Mouse (Mus musculus) c-Kit-positive CD71-positive TER-119-positive erythroid progenitor cells, embryonic 14.5 days (primary cell): Measurements from ENCODE around the gene Vps4b.
"Not testable (repeated sequence)": the region's sequence is repeated elsewhere in the genome, so short reads cannot be mapped to it uniquely, and the experiment has no call there.

Experiments used
- DNase-seq: peaks from one replicate; pipeline ENCODE4 v3.0.0-alpha.2; 2013; ENCODE audit warnings: low spot score

Gene Vps4b

DNA sequence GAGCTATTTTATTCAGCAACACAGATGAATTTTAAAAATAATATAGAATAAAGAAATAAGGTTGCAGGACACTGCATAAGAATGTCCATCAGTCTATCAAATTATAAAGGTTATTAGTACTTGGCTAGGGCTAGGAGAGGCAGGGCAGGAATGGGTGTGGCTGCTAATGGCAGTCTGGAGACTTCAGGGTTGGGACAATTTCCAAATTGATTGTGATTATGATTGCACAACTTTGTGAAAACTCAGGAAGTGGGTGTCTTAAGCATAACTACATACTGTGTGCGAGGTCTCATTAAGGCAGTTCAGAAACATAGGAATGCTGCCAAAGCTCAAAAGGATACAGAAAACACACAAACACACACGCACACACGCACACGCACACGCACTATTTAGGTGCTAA is 44.5 kb downstream of the Vps4b start:
- no peak for DNase-seq

DNA sequence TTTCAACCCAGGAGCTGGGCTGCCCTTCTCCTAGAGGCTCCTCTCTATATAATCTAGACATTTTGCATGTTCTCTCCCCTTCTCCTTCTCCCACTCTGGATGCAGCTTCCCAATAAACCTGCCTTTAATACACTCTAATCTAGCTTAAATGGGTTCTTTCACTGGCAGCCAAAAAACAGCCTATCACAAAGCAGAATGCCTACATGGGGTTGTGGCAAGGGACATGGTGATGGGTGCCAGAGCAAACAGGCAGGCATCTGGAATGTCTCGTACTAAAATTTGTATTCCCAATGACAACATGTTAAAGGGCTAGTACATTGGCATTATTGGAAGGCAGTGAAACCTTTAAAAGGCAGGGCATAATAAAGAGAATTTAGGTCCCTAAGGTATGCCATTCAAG is 45.9 kb downstream of the Vps4b start:
- no peak for DNase-seq

DNA sequence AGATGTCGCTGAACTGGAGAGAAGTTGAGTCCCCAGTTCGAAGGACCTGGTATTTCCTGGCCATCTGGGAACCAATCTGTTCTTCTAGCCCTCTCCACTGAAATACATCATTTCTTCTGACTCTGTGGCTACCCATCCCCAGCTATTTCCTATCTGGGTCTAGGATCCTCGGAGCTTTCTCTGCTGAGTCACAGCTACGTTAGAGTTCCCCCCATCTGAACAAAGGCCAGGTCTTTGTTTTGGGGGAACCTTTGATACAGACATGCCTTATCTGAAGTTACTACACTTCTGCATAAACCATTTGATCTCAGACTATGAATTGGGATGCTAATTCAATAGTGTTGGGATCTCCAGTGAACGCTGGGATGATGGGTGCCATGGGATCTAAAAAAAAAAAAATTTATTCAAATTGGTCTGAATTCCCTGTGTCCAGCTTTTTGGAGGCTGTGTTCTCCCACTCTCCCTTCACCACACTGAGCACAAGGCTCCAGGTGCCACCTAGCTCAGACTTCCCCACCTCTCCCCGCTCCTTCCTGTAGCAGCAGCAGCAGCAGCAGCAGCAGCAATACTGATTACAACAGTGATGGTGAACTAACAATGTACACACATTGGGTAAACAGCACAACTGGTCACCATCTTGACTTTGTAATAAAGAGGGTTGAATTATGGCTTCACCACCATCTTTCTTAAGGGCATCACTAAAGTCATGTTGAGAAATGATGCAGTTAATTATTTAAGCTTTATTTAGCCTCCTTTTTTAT is 47.8 kb downstream of the Vps4b start:
- no peak for DNase-seq

DNA sequence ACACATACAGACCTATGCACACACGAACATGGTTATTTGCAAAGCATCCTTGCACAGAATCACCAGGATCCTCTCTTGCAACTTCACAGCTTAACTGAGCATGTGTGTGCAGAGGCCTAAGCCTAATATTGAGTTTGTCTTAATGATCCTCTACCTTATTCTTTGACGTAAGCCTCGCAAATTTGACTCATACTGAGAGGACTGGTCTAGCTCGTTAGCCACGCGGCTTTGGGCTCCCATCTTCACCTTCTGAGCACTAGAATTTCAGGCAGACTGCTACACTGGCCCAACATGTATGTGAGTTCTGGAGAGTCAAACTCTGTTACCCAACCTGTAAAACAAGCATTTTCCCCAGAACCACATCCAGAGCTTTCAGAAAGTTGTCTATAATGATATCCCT is 53.5 kb downstream of the Vps4b start:
- no peak for DNase-seq

DNA sequence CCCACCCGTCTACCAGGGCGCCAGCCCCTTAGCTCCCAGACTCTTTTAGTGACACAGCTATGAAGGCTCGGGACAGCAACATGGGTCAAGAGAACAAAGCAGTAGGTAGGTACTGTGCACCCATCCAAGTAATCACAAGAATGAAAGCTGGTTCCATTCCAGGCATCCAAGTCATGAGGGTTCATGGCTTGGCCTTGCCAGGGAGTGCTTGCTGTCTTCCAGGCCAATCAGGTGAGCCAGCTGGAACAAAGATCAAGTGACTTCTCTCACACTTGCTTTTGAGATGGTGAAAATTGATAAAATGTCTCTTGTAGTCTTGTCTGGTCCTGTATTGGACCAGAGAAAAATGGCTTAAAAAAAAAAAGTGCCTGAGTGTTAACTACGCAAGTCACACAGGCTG is 55.8 kb downstream of the Vps4b start:
- DNase-seq: no peak

DNA sequence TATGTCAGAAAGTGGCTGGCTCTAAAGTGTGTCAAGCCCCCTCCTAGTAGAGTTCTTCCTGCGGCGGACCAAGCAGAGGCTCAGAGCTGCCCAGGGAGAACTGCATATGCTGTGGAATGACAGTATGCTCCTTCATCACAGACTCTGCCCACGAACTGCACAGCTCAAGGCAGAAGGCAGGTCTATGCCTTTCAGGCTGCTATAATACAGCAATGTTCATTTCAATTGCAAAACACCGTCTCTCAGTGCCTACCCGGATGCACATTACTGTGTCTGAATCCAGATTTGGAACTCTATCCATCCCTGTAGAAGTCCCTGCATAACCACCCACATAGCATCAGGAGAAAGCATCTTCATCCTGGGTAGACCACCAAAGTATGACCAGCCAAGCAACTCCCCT is 56.7 kb downstream of the Vps4b start:
- no peak for DNase-seq

DNA sequence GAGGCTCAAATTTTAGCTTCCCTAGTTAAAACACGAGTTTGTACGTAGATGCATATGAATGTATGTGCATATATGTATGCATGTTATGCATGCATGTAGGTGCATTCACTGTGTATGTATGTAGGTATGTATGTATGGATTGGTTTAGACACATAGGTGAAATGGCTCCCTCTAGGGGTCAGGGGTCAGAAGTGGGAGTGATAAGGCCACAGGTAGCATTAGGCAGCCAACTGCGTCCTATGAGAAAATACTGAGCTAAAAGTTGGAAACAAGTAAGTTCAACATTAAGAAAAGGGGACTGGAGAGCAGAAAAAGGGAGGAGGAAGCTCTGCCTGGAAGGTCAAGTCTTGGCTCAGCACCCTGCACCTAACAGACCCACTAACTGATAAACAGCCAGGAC is 58.4 kb downstream of the Vps4b start:
- DNase-seq: no peak

DNA sequence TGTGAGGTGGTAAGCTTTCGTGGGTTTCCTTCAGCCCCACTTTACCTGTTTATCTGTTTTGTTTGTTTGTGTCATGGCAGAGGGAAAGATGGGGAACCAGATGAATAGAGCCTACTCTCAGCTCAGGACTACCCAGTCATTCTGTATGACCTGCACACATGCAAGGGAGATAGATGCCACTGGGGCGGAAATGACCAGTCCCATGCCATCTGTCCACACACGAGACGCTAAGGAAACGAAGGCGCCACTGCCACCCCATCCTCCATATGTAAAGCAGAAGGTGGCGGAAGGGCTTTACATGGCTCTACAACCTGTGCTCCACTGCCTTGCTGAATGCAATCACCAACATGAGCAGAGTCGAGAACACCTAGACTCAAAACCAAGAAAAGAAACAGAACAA is 60.3 kb downstream of the Vps4b start:
- DNase-seq: no peak

DNA sequence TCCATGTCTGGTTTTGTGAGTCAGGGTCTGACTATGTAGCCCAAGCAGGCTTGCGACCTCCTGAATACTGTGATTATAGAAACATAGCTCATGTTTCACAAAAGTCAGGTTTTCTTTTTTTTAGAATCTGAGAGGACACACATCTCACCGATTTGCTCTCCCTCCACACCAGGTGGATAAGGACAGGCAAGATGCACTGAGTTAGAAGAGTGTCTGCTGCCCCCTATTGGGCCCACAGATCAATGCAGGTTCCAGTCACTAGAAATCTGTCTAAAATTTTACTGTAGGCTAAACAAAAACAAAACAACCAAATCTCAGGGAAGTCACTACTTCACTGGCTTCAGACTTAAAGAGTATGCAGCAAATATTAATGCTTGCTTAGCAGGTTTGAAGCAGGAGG is 60.9 kb downstream of the Vps4b start:
- DNase-seq: no peak

DNA sequence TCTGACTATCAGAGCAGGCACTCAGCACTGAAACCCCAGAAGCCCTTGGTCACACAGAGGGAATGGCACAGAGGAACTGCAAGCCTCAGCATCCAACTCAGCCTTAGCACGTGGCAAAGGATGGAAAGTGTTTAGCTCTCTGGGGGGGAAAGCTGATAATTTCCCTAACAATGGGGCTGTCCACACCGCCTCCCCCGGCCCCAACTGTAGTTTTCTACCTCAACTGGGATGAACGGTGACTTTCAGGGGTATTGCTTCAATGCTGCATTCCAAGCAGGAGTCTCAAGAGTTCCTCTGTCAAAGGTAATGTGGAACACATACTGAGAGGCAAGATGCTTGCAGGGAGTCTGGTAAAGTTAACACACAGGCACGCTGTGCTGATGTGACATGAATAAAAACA is 74.5 kb downstream of the Vps4b start:
- no peak for DNase-seq

DNA sequence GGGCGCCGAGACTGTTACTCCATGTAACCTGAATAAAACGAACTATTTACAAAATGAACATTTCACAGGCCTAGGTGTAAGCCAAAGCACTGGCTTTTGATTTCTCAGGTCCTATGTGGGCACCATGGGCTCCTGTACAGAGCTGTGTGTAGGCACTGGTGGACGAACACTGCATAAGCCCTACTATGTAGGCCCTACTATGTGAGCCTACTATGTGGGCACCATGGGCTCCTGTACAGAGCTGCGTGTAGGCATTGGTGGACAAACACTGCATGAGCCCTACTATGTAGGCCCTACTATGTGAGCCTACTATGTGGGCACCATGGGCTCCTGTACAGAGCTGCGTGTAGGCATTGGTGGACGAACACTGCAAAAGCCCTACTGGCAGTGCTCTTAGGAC is 78.8 kb downstream of the Vps4b start:
- not testable (repeated sequence) for DNase-seq

DNA sequence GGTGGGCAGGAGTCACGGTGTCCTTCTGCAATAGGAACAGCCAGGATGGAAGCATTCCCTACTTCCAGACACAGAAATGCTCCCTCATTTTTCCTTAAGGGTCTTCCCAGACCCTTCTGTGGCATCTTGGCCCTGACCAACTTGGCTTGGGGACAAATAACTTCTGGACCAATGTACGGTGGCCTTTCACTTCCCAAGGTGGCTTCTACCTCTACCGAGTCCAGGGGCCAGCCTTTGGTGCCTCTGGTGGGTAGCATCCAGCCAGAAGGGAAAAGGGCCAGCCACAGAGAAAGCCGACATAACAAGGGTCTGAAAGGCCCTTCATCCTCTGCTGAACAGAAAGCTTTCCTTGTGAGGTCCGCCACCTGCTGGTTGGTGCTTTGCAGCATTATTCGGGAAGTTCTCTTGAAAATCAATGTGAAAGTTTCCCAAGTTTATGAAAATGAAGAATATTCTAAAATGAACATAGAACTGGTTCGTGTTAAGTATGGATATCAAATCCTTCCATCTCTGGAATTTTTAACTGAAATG is 79.4 kb downstream of the Vps4b start:
- DNase-seq: no peak

DNA sequence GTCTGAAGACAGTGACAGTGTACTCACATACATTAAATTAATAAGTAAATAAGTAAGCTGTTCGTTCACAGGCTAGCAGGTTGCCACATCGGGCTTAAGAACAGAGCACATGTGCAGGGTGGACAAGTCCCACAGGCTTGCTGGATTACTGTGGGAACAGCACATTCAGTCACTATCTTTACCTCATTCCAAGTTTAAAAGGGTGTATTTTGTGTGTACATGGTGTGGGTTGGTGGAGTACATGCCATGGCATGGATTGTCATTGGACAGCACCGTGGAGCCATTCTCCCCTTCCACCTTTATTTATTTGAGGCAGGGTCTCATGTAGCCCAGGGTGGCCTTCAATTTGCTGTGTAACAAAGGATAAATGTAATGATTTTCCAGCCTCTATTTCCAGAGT is 80.4 kb downstream of the Vps4b start:
- no peak for DNase-seq

DNA sequence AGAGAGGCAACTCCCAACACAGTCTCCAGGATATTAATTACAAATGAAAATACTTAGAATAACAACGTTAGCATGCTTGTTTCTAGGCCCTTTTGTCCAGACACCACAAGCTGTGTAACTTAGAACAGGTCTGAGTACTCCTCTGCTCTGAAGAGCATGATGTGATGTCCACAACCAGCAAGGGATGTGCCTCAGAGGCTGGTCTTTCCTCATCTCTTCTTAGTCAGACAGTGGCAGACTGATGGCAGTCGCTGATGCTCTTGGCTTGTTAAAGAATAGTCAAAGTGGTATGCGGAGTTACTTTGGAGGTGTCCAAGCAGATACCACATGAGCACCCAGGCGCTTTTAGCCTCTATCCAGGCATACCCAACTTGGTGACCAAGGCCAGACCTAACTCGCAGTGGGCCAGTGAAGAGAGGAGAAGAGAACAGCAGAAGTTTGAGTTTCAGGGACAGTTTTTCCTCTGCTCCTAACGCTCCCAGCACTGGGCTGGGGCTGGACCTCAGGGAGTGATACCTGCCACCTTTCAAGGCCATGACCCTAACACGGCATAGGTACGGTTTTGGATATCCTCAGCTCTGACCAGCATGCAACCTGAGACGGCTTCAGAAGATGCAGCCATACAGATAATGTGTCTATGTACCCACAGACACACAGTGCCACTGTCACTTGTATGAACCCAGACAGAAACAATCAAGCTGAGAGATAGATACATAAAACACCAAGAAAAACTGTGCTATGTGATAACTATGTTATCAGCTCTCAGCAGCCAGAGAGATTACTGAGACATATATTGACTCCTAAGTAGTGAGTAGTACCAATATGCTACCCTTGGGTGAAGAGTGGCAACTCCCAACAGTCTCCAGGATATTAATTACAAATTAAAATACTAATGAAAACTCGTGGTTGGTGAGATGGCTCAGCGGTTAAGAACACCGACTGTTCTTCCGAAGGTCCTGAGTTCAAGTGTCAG is 81.1 kb downstream of the Vps4b start:
- DNase-seq: no peak

DNA sequence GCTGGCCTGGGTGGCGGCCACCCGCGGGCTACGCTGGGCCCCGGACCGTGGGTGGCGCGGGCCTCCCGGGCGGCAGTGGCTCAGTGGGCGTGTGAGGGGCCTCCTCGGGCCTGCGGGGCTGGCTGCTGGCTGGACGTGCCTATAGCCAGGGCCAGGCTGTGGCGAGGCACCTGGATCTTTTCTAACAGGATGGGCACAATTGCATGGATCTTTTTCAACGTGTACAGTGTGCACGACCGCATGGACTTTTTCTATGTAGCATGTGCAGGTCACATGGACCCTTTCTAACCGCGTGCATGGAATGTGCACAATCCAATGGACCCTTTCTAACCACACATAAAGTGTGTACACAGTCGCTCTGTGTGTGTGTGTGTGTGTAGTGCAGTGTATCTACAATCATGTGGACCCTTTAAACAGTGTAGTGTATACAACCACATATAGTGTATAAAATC is 82.0 kb downstream of the Vps4b start:
- no peak for DNase-seq
